Mouse (Mus musculus): ENCODE measurements around the gene Smg1.

- no peak for TF ChIP-seq TAL1 (IDR thresholded peaks at IDR 0.05; ENCODE audit: low read length)
- no peak for TF ChIP-seq GATA1 (IDR thresholded peaks at IDR 0.05; ENCODE audit: low read length)
These were observed 108.3 kb downstream of the Smg1 start for GRCm38 (mm10) chr7:118135128-118135527.
